Mouse (Mus musculus): ENCODE data around the gene Fmr1.
"Not testable (repeated sequence)": the region's sequence is repeated elsewhere in the genome, so short reads cannot be mapped to it uniquely, and the experiment has no call there.

Gene Fmr1

DNA sequence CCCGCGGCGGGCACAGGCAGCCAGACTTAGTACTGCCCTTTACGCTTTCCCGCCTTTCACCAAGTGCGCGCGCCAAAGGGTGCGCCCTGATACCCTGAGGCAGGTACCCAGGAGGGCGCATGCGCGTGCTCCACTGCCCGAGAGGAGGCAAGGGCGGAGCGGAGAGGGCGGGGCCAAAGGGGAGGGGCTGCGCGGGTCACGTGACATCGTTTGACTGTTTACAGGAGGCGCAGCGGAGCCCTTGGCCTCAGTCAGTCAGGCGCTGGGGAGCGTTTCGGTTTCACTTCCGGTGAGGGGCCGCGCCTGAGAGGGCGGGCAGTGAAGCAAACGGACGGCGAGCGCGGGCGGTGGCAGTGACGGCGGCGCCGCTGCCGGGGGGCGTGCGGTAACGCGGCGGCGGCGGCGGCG, at the start of gene Fmr1:
TSS of gene Fmr1 (plus strand) at position 209 of the 408 bp plus-strand sequence.
- peak; percentile 96 to 97 for DNase-seq (ENCODE audit: low spot score in 2 of 2)

DNA sequence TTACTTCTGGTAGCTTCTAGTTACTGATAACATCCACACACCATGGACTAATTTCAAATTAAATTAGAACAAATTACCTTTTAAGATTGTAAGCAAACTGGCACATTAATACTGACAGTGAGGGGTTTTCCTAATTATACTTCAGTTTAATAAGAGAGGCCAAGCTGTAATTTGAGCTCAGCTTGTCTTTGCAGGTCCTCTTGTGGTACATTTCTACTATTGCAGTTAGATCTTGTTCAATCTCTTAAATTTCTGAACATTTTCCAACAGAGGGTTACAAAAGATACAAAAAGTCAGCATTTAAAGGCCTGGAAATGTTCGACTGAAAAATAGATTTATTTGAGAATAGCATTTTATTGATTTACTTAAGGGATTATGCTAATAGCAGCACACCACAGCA, 36.7 kb upstream of the Fmr1 start:
- DNase-seq (ENCODE audit: low spot score in 2 of 2): no peak

DNA sequence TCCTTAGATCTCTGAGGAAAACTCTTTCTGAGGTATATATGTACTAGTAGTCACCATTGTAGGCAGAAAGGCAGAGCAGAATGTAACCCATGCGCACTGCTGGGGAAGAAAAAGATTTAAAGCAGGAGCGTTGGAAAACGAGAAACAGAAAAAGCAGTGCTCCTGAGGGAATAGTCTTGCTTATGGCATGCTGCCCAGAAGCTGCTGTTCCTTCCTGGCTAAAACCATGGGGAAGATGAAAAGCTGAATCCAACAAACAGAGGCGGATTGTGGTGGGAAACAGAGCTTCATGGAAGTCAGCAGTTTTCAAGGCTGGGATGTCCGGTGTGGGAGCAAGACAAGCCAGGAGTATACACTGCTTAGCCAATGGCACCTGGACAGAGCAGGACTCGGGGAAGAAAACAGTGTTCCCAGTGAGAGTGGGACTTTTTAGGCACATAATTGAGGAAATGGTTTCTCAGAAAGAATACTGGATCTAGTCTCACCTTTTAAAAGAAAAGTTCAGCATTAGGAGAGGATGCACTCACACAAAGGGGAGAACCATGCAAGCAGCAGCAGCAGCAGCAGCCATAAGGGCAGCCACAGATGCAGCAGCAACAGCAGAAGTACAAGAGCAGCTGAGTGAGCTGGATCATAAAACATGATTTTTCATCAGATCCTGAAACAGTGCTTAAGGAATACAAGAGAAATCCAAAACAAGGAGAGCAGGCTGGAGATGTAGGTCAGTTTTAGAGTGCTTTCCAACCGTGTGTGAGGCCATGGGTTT, 33.0 kb upstream of the Fmr1 start:
- DNase-seq (ENCODE audit: low spot score in 2 of 2): peak; percentile 15 to 24

DNA sequence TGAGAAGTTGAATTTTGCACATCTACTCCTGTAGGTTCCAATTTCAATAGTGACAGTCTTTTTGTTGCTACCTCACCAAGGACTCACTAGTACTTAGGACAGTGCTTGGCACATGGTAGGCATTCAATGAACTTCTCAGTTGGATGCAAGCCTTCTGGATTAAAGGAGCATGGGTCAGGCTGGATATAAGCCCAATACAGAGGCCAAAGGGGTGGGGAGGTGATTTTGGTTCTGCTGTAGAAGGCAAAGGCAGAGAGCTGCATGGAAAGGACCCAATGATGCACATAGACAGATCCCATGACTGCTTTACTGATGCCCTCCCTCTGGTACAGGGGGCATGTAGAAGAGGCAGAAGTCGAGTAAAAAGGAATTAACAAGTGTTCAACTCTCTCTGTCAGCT, 833 bp upstream of the Fmr1 start:
- DNase-seq (ENCODE audit: low spot score in 2 of 2): peak in 1 of 2 experiments; percentile 0

DNA sequence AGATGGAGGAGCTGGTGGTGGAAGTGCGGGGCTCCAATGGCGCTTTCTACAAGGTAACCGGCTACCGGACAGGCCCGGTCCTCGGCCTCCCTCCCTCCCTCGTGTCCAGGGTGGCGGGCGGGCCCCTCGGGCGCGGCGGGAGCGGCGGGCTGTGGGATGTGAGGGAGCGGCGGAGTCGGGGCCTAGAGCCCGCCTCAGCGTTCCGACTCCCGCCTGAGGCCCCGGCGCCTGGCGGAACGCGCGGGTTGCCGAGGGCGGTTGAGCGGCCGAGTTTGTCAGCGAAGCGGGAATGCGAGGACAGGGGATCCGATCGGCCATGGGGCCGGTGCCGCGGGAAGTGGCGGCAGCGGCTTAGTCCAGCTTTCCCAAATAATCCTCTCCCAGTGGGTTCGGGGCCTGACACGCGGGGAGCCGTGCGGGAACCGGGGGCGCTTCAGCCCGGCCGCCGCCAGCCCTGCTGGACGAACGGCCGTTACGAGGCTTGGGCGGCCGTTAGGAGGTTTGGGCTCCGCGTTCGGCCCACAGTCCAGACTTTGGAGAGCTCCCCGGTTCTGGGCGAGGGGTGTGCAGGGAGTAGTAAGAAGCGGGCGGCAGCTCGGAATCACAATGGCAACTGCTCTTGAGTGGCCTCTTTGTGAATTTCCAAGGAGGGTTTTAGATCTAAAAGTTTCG, 610 bp downstream of the Fmr1 start:
- peak in 1 of 2 experiments; percentile 4 for DNase-seq (ENCODE audit: low spot score in 2 of 2)

DNA sequence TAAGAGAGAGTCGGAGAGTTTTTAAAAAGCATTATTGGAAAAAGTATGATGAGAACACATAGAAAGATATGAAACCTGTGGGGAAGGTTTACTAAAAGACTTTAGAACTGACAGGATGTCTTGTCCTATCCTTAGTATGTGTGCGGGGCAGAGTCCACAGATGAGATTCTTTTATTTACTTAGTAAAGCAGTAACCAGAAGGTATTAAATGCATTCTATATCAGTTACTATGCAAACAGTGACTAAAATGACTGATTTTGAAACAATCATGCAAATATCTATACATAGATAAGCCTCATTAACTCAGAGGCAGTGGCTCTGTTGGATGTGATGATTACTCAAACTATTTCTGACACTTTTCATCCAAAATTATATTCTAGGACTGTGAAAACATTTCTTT, 6.4 kb downstream of the Fmr1 start:
- DNase-seq (ENCODE audit: low spot score in 2 of 2): no peak

DNA sequence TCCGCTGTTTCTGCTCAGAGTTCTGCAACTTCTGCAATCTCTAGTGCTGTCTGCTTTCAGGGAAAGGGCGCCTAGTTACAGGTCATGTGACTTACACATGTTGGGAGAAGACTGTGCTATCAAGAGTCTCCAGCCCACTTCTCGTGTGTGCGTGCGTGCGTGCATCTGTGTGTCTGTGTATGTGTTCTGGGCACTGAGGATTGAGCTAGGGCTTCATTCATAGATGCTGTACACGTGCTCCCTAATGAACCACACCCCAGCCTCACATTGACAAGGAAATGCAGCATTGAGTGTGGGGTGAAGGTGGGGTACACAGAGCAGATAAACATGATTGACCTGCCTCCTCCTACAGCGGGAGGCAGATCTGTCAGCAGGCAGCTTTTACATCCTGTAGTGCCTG, 13.6 kb downstream of the Fmr1 start:
- DNase-seq (ENCODE audit: low spot score in 2 of 2): not testable (repeated sequence)

DNA sequence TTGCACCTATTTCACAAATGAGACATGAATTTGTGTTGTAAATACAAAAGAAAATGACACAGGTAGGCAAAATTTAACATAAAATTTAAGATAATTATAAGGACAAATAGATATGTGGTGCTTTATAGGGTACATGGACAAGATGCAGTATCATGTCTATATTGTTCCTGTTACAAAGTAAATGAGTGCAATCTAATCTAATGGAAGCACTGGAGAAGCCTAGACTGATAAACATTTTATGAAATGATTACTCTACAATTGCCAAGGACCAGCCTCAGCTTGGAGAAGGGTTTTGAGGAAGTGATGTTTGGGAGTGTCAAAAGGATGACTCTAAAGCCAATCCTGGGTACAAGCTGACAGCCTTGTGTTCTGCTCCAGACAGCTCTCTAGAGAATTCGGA, 58.6 kb downstream of the Fmr1 start:
- no peak for DNase-seq (ENCODE audit: low spot score in 2 of 2)

DNA sequence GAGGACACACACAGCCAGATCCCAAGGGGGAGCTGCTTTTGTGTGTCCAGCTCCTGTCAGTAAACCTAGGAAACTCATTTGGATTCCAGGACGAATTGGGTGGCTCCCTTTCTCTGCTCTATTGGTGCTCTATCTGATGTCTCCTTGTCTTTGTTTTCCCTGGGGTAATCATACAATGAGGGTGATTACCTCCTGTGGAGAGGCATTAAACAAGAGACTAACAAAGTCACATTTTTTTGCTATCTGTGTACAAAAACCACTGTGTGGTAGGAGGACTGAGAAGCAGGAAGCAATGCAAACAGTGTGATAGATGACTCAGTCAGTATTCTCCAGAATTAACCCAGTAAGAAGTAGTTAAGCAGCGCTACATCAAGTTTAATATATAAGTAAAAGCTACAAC, 61.7 kb downstream of the Fmr1 start:
- no peak for DNase-seq (ENCODE audit: low spot score in 2 of 2)

DNA sequence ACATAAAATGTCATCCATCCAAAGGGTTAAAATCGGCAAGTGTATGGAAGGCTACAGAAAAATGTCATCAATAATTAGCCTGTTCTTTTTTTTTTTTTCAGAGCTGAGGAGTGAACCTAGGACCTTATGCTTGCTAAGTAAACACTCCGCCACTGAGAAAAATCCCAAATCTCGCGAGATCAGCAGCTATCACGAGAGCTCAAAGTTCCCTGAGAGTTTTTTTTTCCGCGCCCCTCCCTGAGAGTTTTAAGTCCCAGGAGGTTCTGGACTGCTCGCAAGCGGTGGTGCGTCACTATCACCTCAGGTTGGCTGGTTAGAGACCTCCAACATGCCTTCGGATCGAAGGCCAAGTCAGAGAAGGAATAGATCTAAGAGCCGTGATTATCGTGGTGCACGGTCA, 83.3 kb downstream of the Fmr1 start, which contains the start of gene Fmr1nb:
TSS of gene Fmr1nb (plus strand) at position 234 of the 400 bp plus-strand sequence.
- no peak for DNase-seq (ENCODE audit: low spot score in 2 of 2)
